Mouse (Mus musculus): ENCODE data around the gene Stx18. TPM values are rescaled to one million over a fixed set of nuclear protein-coding genes. Genes with fewer than 3 reads are reported as not detected.

Gene Stx18
- polyA plus RNA-seq, 1 experiment from 2014 or later, result 47.6 TPM

DNA sequence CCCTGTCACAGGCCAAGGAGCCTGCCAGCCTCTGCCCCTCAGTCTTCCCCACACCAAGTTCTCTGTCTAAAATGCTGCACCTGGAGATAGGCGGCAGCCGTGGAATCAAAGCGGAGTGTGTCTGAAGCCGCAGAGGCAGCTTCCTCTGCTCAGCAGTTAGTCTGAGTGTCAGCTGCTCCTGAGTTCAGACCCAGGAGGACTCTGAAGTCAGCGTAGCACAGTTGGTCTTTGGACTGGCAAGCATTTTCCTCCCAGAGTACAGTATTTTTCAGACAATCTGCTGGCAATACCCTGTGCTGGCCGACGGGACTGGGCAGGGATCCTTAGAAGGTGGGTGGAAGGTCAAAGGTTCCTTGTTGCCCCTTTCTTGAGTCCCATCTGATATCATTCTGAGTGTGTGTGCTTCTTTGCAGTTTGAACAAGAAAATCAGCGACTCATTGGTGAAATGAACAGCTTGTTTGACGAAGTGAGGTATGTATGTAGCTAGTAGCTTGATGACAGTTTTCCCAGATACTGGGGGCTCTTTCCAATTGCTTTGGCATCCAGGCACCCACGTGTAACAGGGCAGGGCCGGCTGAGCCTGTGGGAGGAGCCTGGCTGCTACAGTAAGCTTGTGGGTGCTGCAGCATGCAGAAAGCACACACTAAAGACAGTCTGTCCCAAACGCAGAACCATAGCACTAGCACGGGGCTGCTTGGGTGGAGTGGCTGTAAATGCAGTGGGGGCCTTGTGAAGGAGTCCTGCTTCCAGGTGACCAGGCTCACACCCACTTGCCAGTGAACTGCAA, 88.2 kb downstream of the Stx18 start:
- ATAC-seq (ENCODE audit: insufficient number of reproducible peaks, insufficient read depth, low FRiP score, low read depth), result no peak
- H3K27ac ChIP-seq (ENCODE audit: low read length), result no peak overlapping the region
- H3K4me2 ChIP-seq (replicated peaks; ENCODE audit: low read depth, low read length), result no peak overlapping the region
- WGBS, result 87% methylated on average over 13 of the region's 13 CpGs
- no peaks in the 10 kb centered on the region for H3K4me1 ChIP-seq (ENCODE audit: control insufficient read depth, insufficient read depth, low read length)
- H3K9me3 ChIP-seq (ENCODE audit: control insufficient read depth, low read depth, low read length), result no peaks in the 10 kb centered on the region
- no peaks in the 10 kb centered on the region for H3K27me3 ChIP-seq (ENCODE audit: control insufficient read depth, insufficient read depth, low read length)
- peaks cover 3% of the 10 kb centered on the region; the same call in 1 of the 2 replicates for H3K36me3 ChIP-seq (ENCODE audit: control insufficient read depth, insufficient read depth, low read length)
- no peak overlapping the region for H3K4me3 ChIP-seq (ENCODE audit: low read depth, low read length)
- no peak overlapping the region for H3K9ac ChIP-seq (replicated peaks; ENCODE audit: low read depth, low read length)

GRCm38 (mm10) chr5:38129339-38129738, 90.8 kb downstream of the Stx18 start:
- no peak for ATAC-seq (ENCODE audit: insufficient number of reproducible peaks, insufficient read depth, low FRiP score, low read depth)
- no peak overlapping the region for H3K4me3 ChIP-seq (ENCODE audit: low read depth, low read length)
- no peak overlapping the region for H3K27ac ChIP-seq (ENCODE audit: low read length)
- H3K27me3 ChIP-seq (ENCODE audit: control insufficient read depth, insufficient read depth, low read length), result no peaks in the 10 kb centered on the region
- no peak overlapping the region for H3K9ac ChIP-seq (replicated peaks; ENCODE audit: low read depth, low read length)
- no peaks in the 10 kb centered on the region for H3K9me3 ChIP-seq (ENCODE audit: control insufficient read depth, low read depth, low read length)
- no peaks in the 10 kb centered on the region for H3K4me1 ChIP-seq (ENCODE audit: control insufficient read depth, insufficient read depth, low read length)
- WGBS, result 85% methylated on average over 2 of the region's 2 CpGs
- peaks cover 3% of the 10 kb centered on the region; the same call in 1 of the 2 replicates for H3K36me3 ChIP-seq (ENCODE audit: control insufficient read depth, insufficient read depth, low read length)
- H3K4me2 ChIP-seq (replicated peaks; ENCODE audit: low read depth, low read length), result no peak overlapping the region

- H3K4me2 ChIP-seq (replicated peaks; ENCODE audit: low read depth, low read length), result no peak overlapping the region
- no peak overlapping the region for H3K9ac ChIP-seq (replicated peaks; ENCODE audit: low read depth, low read length)
- H3K36me3 ChIP-seq (ENCODE audit: control insufficient read depth, insufficient read depth, low read length), result peaks cover 17% of the 10 kb centered on the region
- no peak for ATAC-seq (ENCODE audit: insufficient number of reproducible peaks, insufficient read depth, low FRiP score, low read depth)
- 94% methylated on average over 9 of the region's 9 CpGs for WGBS
- no peak overlapping the region for H3K4me3 ChIP-seq (ENCODE audit: low read depth, low read length)
- H3K9me3 ChIP-seq (ENCODE audit: control insufficient read depth, low read depth, low read length), result no peaks in the 10 kb centered on the region
- no peaks in the 10 kb centered on the region for H3K4me1 ChIP-seq (ENCODE audit: control insufficient read depth, insufficient read depth, low read length)
- H3K27me3 ChIP-seq (ENCODE audit: control insufficient read depth, insufficient read depth, low read length), result no peaks in the 10 kb centered on the region
- no peak overlapping the region for H3K27ac ChIP-seq (ENCODE audit: low read length)
Observed at GRCm38 (mm10) chr5:38136247-38136646, 97.7 kb downstream of the Stx18 start.

DNA sequence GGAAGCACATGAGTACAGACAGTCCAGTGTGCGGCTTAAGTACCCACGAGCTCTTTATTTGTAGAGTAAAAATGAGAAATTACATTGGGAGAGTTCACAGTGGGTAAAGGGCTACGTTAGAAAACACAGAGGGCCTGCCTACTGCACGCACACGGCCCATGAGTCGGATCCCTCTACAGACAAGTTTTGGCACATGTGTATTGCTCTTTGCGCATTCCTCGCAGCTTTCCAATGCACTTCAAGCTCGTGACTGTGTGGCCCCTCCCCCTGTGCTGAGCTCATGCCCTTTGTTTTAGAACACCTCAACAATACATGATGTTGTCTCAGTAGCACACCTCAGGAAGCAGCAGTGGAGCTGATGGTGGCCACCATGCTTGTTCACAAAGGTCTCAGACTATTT, 98.6 kb downstream of the Stx18 start:
- H3K9ac ChIP-seq (replicated peaks; ENCODE audit: low read depth, low read length), result no peak overlapping the region
- peaks cover 17% of the 10 kb centered on the region for H3K36me3 ChIP-seq (ENCODE audit: control insufficient read depth, insufficient read depth, low read length)
- no peaks in the 10 kb centered on the region for H3K9me3 ChIP-seq (ENCODE audit: control insufficient read depth, low read depth, low read length)
- no peaks in the 10 kb centered on the region for H3K4me1 ChIP-seq (ENCODE audit: control insufficient read depth, insufficient read depth, low read length)
- 84% methylated on average over 9 of the region's 9 CpGs for WGBS
- no peaks in the 10 kb centered on the region for H3K27me3 ChIP-seq (ENCODE audit: control insufficient read depth, insufficient read depth, low read length)
- no peak overlapping the region for H3K27ac ChIP-seq (ENCODE audit: low read length)
- H3K4me3 ChIP-seq (ENCODE audit: low read depth, low read length), result no peak overlapping the region
- no peak overlapping the region for H3K4me2 ChIP-seq (replicated peaks; ENCODE audit: low read depth, low read length)
- no peak for ATAC-seq (ENCODE audit: insufficient number of reproducible peaks, insufficient read depth, low FRiP score, low read depth)

DNA sequence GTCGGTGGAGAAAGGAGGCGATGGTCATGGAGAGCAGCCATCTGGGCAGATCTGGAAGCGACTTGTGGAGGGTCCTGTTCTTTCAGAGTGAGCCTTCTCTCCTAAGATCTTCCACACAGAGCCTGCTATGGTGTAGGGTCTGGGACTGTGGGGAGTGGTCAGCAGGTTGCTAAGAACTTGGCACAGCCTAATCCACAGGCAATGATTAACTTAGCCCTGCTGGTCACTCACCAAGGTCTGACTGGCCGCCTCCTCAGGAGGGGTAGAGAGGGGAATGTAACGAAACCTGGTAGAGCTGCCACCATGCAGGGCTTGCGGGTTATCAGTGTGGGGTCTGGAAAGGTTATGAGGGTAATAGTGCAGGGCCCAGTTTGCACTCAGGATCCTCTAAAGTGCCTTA, 102.4 kb downstream of the Stx18 start:
- Histone ChIP-seq H3K36me3 (ENCODE audit: control insufficient read depth, insufficient read depth, low read length) (peaks cover 17% of the 10 kb centered on the region), H3K9ac (replicated peaks; ENCODE audit: low read depth, low read length) (no peak overlapping the region), H3K27ac (ENCODE audit: low read length) (no peak overlapping the region), H3K4me1 (ENCODE audit: control insufficient read depth, insufficient read depth, low read length) (no peaks in the 10 kb centered on the region), H3K9me3 (ENCODE audit: control insufficient read depth, low read depth, low read length) (no peaks in the 10 kb centered on the region), H3K4me3 (ENCODE audit: low read depth, low read length) (no peak overlapping the region), H3K4me2 (replicated peaks; ENCODE audit: low read depth, low read length) (no peak overlapping the region), H3K27me3 (ENCODE audit: control insufficient read depth, insufficient read depth, low read length) (no peaks in the 10 kb centered on the region)
- 87% methylated on average over 6 of the region's 6 CpGs for WGBS
- ATAC-seq (ENCODE audit: insufficient number of reproducible peaks, insufficient read depth, low FRiP score, low read depth), result no peak

DNA sequence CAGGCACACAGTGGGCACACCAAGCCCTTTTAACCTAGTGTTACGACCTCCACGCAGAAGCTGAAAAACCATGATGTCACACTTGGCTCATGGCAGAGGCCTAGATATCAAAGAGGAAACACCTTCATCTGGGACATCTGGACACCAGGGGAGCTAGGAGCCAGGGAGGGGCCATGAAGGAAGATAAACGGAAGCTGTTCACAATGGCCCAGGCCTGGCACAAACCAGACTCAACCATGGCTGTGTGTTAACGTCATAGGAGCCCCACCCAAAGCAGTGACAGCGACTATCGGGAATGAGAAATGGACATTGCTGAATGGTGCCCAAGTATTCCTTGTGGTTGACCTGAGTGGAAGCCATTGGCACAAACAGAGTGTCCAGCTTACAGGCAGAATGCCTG, 108.0 kb downstream of the Stx18 start:
- Histone ChIP-seq H3K4me3 (ENCODE audit: low read depth, low read length) (no peak overlapping the region), H3K9ac (replicated peaks; ENCODE audit: low read depth, low read length) (no peak overlapping the region), H3K36me3 (ENCODE audit: control insufficient read depth, insufficient read depth, low read length) (no peaks in the 10 kb centered on the region; the same call in 1 of the 2 replicates), H3K4me2 (replicated peaks; ENCODE audit: low read depth, low read length) (no peak overlapping the region), H3K27ac (ENCODE audit: low read length) (no peak overlapping the region), H3K27me3 (ENCODE audit: control insufficient read depth, insufficient read depth, low read length) (no peaks in the 10 kb centered on the region), H3K4me1 (ENCODE audit: control insufficient read depth, insufficient read depth, low read length) (no peaks in the 10 kb centered on the region), H3K9me3 (ENCODE audit: control insufficient read depth, low read depth, low read length) (no peaks in the 10 kb centered on the region)
- ATAC-seq (ENCODE audit: insufficient number of reproducible peaks, insufficient read depth, low FRiP score, low read depth), result no peak
- 86% methylated on average over 6 of the region's 6 CpGs for WGBS

DNA sequence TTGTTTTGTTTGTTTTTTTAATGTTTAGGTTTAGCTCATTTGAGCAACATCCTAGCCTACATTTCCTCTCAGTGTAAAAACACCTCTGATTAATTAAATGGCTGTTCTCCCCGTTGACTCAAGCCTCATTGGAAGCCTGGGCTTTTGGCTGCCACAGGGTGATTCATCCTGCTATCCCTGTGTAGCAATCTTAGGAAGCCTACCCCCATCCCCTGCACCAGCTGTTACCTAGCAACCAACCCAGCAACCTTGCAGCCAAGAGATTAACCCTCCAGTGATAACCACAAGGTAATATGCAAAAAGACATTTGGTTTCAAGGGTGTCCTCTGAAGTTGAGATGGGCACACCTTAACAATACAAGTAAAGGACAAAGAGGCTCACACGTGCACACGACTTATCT, 112.7 kb downstream of the Stx18 start:
- no peak overlapping the region for H3K27ac ChIP-seq (ENCODE audit: low read length)
- 55% methylated on average over 3 of the region's 3 CpGs for WGBS
- peaks cover 19% of the 10 kb centered on the region for H3K36me3 ChIP-seq (ENCODE audit: control insufficient read depth, insufficient read depth, low read length)
- H3K27me3 ChIP-seq (ENCODE audit: control insufficient read depth, insufficient read depth, low read length), result no peaks in the 10 kb centered on the region
- H3K9ac ChIP-seq (replicated peaks; ENCODE audit: low read depth, low read length), result no peak overlapping the region
- no peaks in the 10 kb centered on the region for H3K9me3 ChIP-seq (ENCODE audit: control insufficient read depth, low read depth, low read length)
- ATAC-seq (ENCODE audit: insufficient number of reproducible peaks, insufficient read depth, low FRiP score, low read depth), result no peak
- H3K4me1 ChIP-seq (ENCODE audit: control insufficient read depth, insufficient read depth, low read length), result no peaks in the 10 kb centered on the region
- H3K4me3 ChIP-seq (ENCODE audit: low read depth, low read length), result no peak overlapping the region
- no peak overlapping the region for H3K4me2 ChIP-seq (replicated peaks; ENCODE audit: low read depth, low read length)

DNA sequence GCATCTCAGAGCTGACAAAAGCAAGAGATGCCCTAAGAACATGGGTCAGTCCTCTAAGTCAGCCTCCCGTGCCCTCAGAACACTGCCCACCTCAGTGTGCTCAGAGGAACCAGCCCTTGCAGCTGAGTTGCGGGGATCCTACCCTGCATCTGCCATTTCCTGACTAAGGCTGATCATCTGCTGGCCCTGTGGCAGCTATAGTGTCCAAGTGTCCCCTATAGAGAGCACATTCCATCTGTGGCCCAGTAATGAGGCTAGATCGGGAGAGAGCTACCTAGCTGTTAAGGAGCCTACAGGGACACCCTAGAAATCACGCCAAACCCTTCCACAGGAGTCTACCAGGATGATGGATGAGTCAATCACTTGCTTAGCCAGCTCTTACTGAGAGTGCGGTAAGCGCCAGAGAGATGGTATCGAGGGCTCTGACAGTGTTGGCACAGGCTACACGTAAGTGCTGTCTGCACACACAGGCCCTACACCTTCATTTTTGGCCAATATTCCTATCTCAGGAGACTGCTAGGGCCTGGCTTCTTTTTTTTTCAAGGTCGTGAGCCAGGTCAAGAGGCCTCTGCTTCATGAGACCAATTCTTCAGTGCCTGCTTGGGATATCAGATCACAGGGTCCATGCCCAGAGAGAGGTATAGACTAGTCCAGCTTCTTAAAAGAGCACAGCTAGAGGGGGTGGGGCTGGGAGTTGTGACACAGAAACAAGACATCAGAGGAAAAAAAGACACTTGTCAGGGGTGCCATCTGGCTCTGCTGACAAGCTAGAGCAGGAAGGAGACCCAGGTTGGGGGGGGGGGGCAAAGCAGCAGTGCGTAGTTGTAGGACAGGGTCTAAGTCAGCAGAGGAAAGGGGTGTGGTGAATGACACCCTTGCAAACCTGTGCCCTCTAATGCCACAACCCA, 113.9 kb downstream of the Stx18 start:
- H3K4me1 ChIP-seq (ENCODE audit: control insufficient read depth, insufficient read depth, low read length), result no peaks in the 10 kb centered on the region
- H3K9me3 ChIP-seq (ENCODE audit: control insufficient read depth, low read depth, low read length), result no peaks in the 10 kb centered on the region
- WGBS, result 82% methylated on average over 10 of the region's 10 CpGs
- ATAC-seq (ENCODE audit: insufficient number of reproducible peaks, insufficient read depth, low FRiP score, low read depth), result no peak
- no peak overlapping the region for H3K9ac ChIP-seq (replicated peaks; ENCODE audit: low read depth, low read length)
- no peak overlapping the region for H3K4me3 ChIP-seq (ENCODE audit: low read depth, low read length)
- peaks cover 19% of the 10 kb centered on the region for H3K36me3 ChIP-seq (ENCODE audit: control insufficient read depth, insufficient read depth, low read length)
- H3K27ac ChIP-seq (ENCODE audit: low read length), result no peak overlapping the region
- no peaks in the 10 kb centered on the region for H3K27me3 ChIP-seq (ENCODE audit: control insufficient read depth, insufficient read depth, low read length)
- no peak overlapping the region for H3K4me2 ChIP-seq (replicated peaks; ENCODE audit: low read depth, low read length)

All from stomach, embryonic 14.5 days (tissue).